Mouse (Mus musculus): Measurements from ENCODE around the gene Zfyve28. TPM values are rescaled to one million over a fixed set of nuclear protein-coding genes. Genes with fewer than 3 reads are reported as not detected.

Gene Zfyve28
- polyA plus RNA-seq, 2 experiments, result 0.95 to 1.7 TPM

GRCm38 (mm10) chr5:34295141-34295540 is 6.9 kb upstream of the Zfyve28 start:
- Histone ChIP-seq H3K4me2 (replicated peaks; ENCODE audit: low read depth, low read length, severe bottlenecking) (no peak overlapping the region), H3K4me3 (replicated peaks; ENCODE audit: low read length) (no peak overlapping the region), H3K9ac (ENCODE audit: low read depth, low read length, severe bottlenecking) (no peak overlapping the region), H3K4me1 (ENCODE audit: control insufficient read depth, insufficient read depth, low read length) (no peaks in the 10 kb centered on the region), H3K27me3 (ENCODE audit: control insufficient read depth, insufficient read depth, low read length) (no peaks in the 10 kb centered on the region), H3K9me3 (ENCODE audit: control insufficient read depth, low read length) (no peaks in the 10 kb centered on the region), H3K36me3 (ENCODE audit: control insufficient read depth, insufficient read depth, low read length) (no peaks in the 10 kb centered on the region), H3K27ac (replicated peaks; ENCODE audit: low read depth, low read length) (no peak overlapping the region)
- DNase-seq (ENCODE audit: low spot score) (no peak), ATAC-seq (ENCODE audit: low FRiP score, low read depth) (no peak)
- TF ChIP-seq POLR2A (IDR thresholded peaks at IDR 0.05; ENCODE audit: borderline replicate concordance, extremely low read depth, insufficient read depth, insufficient read length), result no peak
- 100% methylated on average over 2 of the region's 2 CpGs for WGBS

DNA sequence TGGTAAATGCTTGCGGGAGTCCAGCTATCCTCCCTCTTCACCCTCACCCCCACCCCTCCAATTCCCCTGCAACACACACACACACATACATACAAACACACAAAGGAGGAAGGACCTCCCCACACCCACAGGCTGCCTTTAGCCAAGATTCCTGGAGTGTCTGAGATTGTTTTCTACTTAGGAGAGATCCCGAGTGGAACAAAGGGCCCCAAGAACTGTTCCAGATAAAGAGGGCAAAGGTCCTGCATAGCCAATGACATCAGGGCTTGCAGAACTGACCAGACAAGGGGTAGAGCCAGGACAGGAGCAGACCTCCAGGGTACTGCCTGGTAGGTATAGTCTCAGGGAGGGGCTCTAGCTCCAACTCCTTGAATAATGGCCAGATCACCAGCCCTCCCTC is 6.4 kb upstream of the Zfyve28 start:
- ATAC-seq (ENCODE audit: low FRiP score, low read depth) (no peak), DNase-seq (ENCODE audit: low spot score) (no peak)
- no peak for TF ChIP-seq POLR2A (IDR thresholded peaks at IDR 0.05; ENCODE audit: borderline replicate concordance, extremely low read depth, insufficient read depth, insufficient read length)
- Histone ChIP-seq H3K4me3 (replicated peaks; ENCODE audit: low read length) (no peak overlapping the region), H3K9ac (ENCODE audit: low read depth, low read length, severe bottlenecking) (no peak overlapping the region), H3K27ac (replicated peaks; ENCODE audit: low read depth, low read length) (no peak overlapping the region), H3K27me3 (ENCODE audit: control insufficient read depth, insufficient read depth, low read length) (peaks cover under 1% of the 10 kb centered on the region; the same call in 1 of the 2 replicates), H3K36me3 (ENCODE audit: control insufficient read depth, insufficient read depth, low read length) (no peaks in the 10 kb centered on the region), H3K9me3 (ENCODE audit: control insufficient read depth, low read length) (no peaks in the 10 kb centered on the region), H3K4me1 (ENCODE audit: control insufficient read depth, insufficient read depth, low read length) (no peaks in the 10 kb centered on the region), H3K4me2 (replicated peaks; ENCODE audit: low read depth, low read length, severe bottlenecking) (no peak overlapping the region)
- WGBS, result 52% methylated on average over 2 of the region's 2 CpGs

DNA sequence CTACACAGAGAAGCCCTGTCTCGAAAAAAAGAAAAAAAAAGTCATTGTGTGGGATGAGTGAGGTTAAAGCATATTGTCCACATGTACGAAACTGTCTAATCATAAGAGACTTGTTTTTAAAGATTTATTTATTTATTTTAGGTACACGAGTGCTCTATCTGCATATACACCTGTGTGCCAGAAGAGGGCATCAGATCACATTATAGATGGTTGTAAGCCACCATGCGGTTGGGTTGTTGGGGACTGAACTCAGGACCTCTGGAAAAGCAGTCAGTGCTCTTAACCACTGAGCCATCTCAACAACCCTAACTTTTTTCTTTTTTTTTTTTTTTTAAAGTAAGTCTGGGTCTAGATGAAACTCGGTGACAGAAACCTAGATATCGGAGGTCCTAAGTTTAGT is 5.1 kb upstream of the Zfyve28 start:
- no peak for TF ChIP-seq POLR2A (IDR thresholded peaks at IDR 0.05; ENCODE audit: borderline replicate concordance, extremely low read depth, insufficient read depth, insufficient read length)
- ATAC-seq (ENCODE audit: low FRiP score, low read depth), result no peak
- no peak overlapping the region for H3K4me3 ChIP-seq (replicated peaks; ENCODE audit: low read length)
- no peaks in the 10 kb centered on the region for H3K36me3 ChIP-seq (ENCODE audit: control insufficient read depth, insufficient read depth, low read length)
- DNase-seq (ENCODE audit: low spot score), result no peak
- no peak overlapping the region for H3K27ac ChIP-seq (replicated peaks; ENCODE audit: low read depth, low read length)
- no peaks in the 10 kb centered on the region for H3K4me1 ChIP-seq (ENCODE audit: control insufficient read depth, insufficient read depth, low read length)
- 73% methylated on average over 6 of the region's 6 CpGs for WGBS
- H3K9me3 ChIP-seq (ENCODE audit: control insufficient read depth, low read length), result no peaks in the 10 kb centered on the region
- no peak overlapping the region for H3K4me2 ChIP-seq (replicated peaks; ENCODE audit: low read depth, low read length, severe bottlenecking)
- peaks cover 13% of the 10 kb centered on the region for H3K27me3 ChIP-seq (ENCODE audit: control insufficient read depth, insufficient read depth, low read length)
- no peak overlapping the region for H3K9ac ChIP-seq (ENCODE audit: low read depth, low read length, severe bottlenecking)

DNA sequence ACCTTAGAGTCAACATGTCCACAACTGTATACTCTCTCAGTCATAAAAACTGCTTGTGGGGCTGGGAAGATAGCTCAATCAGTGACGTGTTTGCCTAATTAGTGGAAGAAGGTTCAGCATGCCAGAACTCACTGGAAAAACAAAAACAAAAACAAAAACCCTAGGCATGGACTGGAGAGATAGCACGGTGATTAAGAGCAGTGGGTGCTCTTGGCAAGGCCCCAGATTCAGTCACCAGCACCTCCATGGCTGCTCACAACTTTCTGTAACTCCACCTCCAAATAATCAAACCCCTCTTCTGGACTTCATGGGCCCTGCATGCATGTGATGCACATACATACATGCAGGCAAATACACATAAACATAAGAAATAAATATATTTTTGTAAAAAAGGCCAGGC is 1.0 kb upstream of the Zfyve28 start:
- no peak for TF ChIP-seq POLR2A (IDR thresholded peaks at IDR 0.05; ENCODE audit: borderline replicate concordance, extremely low read depth, insufficient read depth, insufficient read length)
- H3K36me3 ChIP-seq (ENCODE audit: control insufficient read depth, insufficient read depth, low read length), result no peaks in the 10 kb centered on the region
- ATAC-seq (ENCODE audit: low FRiP score, low read depth), result no peak

DNA sequence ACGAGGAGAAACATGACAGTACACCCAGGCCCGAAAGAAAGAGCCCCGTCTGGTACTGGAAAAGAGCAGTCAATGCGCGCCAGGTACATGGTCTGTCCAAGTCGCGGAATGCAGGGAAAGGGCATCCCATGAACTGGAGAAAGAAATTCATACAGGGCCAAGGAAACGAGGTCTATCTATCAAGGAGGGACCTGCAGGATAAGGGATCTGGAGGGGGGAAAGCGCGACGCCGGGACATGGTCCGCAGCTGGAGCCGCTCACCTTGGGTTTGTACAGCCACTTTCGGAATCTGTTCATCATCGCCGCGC is 457 bp downstream of the Zfyve28 start:
- H3K4me1 ChIP-seq (ENCODE audit: control insufficient read depth, insufficient read depth, low read length), result no peaks in the 10 kb centered on the region; the same call in 1 of the 2 replicates
- WGBS, result 1% methylated on average over 18 of the region's 18 CpGs
- ATAC-seq (ENCODE audit: low FRiP score, low read depth), result no peak; the same call in 1 of the 2 replicates
- peak overlapping the region; percentile 44 for H3K9ac ChIP-seq (ENCODE audit: low read depth, low read length, severe bottlenecking)
- no peaks in the 10 kb centered on the region for H3K9me3 ChIP-seq (ENCODE audit: control insufficient read depth, low read length)
- no peaks in the 10 kb centered on the region for H3K36me3 ChIP-seq (ENCODE audit: control insufficient read depth, insufficient read depth, low read length)
- no peak overlapping the region for H3K27ac ChIP-seq (replicated peaks; ENCODE audit: low read depth, low read length)
- DNase-seq (ENCODE audit: low spot score), result no peak
- no peak for TF ChIP-seq POLR2A (IDR thresholded peaks at IDR 0.05; ENCODE audit: borderline replicate concordance, extremely low read depth, insufficient read depth, insufficient read length)
- peak overlapping the region; percentile 60 for H3K4me3 ChIP-seq (replicated peaks; ENCODE audit: low read length)
- peak overlapping the region; percentile 95 for H3K4me2 ChIP-seq (replicated peaks; ENCODE audit: low read depth, low read length, severe bottlenecking)
- H3K27me3 ChIP-seq (ENCODE audit: control insufficient read depth, insufficient read depth, low read length), result peaks cover 50% of the 10 kb centered on the region

More for the DNA sequence above, 1.0 kb upstream of the Zfyve28 start:
- Histone ChIP-seq H3K27ac (replicated peaks; ENCODE audit: low read depth, low read length) (no peak overlapping the region), H3K27me3 (ENCODE audit: control insufficient read depth, insufficient read depth, low read length) (peaks cover 47% of the 10 kb centered on the region), H3K9ac (ENCODE audit: low read depth, low read length, severe bottlenecking) (no peak overlapping the region), H3K4me1 (ENCODE audit: control insufficient read depth, insufficient read depth, low read length) (no peaks in the 10 kb centered on the region; the same call in 1 of the 2 replicates), H3K4me3 (replicated peaks; ENCODE audit: low read length) (no peak overlapping the region), H3K4me2 (replicated peaks; ENCODE audit: low read depth, low read length, severe bottlenecking) (no peak overlapping the region), H3K9me3 (ENCODE audit: control insufficient read depth, low read length) (no peaks in the 10 kb centered on the region)
- DNase-seq (ENCODE audit: low spot score), result no peak
- WGBS, result 53% methylated on average over 2 of the region's 2 CpGs

Measured in limb, embryonic 14.5 days (tissue).